Mouse (Mus musculus) lung, postnatal 4 days (tissue): ENCODE measurements around the gene Col4a2.

ENCODE experiments used
- DNase-seq, 2 experiments: peaks; one replicate each; pipeline ENCODE4 v3.0.0; 2021

Gene Col4a2

DNA sequence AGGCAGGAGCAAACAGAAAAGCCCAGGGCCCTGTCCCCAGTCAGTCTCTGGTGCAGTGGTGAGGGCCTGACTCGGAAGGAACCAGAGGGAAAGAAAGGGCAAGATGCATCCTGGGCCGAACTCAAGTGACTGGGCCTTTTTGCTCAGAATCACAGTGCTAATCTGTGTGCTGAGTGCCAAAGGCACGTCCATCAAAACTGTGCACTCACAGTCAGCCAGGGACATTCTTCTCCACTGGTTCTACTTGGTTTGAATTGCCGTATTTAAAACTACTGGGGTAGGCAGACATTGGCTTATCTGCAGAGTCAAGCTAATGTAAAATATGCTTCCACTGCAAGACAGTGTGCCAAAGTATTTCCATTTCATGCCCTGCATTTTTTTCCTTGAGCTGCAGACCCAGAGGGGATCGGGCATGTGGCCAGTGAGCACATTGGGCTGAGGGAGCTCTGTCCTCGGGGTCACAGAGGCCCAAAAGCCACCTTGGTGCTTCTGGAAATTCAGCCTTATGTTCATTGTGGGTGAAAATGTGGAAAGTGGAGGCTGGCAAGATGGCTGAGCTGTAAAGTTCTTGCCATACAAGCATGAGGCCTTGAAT lies 12.3 kb downstream of the Col4a2 start:
- peak in 1 of 2 experiments; percentile 58 for DNase-seq

DNA sequence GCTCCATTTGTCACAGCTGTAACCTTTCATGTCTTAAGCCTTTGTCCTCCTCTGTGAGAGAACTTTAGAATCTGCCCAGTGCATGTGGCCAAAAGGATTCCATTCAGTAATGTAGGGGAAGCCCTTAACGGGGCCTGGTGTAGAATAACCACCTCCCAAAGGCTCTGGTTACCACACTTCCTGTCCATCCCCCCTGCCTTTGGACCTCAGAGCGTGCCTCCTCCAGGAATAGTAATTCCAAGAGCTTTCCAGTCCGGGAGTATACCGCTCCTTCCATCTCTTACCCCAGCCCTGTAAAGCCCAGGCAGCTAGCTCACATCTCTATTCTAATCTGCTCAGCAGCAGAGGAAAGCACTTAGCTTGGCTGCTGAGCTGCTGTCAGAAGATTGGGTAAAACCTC lies 14.7 kb downstream of the Col4a2 start:
- no peak for DNase-seq

DNA sequence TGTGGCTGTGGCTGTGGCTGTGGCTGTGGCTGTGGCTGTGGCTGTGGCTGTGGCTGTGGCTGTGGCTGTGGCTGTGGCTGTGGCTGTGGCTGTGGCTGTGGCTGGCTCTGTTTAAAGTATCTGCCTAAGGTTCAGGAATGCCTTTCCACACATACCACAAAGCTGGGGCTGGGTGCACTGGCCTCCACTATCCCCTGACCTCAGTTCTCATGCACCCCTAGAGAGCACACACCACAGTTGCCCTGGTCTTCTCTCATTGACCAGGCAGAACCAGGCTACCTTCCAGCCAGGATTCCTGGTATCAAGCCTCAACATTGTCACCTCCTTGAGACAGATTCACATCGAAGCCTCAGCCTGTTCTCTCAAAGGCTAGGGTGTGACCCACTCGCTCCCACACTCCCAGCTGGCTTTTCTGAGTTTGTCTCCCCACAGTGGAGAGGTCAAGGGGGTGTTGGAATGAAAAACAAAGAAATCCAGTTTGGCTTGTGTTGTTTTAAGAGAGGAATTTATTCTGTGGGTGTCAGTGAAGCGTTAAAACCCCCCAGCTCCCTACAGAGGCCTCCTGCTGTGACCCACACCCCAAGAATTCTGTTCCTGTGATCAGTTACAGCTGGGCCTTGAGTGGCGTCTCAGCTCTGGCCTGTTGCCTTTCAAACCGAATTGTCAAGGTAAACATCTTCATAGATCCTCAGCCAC lies 15.3 kb downstream of the Col4a2 start:
- DNase-seq = no peak

DNA sequence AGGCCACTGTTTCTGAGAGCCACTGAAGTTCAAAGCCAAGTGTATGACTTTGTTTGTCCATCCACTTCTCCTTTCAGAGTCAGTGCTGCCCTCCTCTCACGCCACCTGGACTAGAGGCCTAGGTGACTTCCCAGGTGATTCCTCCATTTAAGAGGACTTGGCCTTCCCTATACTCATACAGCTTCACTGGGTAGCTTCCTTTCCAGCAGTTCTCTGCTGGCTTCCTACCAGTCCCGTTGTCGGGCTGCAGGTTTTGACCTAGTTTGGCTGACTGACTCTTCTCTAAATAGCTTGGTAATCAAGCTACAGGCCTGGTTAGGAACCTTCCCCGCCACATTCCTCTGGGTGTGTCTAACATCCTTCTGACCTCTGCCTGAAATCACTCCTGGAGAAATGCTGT lies 19.0 kb downstream of the Col4a2 start:
- peak in 1 of 2 experiments; percentile 52 for DNase-seq

DNA sequence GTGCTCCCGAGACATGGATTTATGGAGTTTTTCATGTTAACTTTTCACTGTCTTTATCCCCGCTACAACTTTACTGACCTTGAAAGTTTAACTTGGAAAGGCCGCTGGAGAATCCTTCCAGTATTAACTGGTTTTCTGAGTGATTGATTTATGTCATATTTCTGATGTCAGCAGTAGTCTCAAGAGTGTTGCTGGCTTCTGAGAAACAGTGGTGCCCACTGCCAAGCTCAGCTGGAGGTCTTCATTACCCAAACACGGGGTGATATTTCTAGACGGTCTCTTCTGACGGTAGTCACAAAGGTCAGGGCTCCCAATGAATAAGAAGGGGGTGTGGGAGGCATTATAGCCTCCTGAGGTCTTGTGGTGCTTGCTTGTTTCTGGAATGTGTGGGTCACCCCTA lies 21.1 kb downstream of the Col4a2 start:
- no peak for DNase-seq

DNA sequence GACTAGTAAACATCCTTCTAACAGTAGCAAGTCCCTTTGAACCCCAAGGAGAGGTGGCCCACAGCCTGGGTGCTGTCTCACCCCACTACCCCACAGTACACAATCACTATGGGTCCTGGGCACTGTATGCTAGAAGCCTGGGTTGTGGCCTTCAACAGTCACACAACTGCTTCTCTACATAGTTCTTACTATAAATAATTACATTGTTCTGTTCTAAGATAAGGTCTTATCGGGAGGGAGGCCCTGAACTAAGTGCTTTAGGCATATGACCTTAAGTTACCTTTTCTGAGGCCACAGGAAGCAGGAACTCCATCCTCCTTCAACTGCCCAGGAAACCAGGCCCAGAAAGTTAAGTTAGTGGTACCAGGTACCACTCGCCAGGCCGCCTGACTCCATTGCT lies 21.9 kb downstream of the Col4a2 start:
- DNase-seq = no peak

DNA sequence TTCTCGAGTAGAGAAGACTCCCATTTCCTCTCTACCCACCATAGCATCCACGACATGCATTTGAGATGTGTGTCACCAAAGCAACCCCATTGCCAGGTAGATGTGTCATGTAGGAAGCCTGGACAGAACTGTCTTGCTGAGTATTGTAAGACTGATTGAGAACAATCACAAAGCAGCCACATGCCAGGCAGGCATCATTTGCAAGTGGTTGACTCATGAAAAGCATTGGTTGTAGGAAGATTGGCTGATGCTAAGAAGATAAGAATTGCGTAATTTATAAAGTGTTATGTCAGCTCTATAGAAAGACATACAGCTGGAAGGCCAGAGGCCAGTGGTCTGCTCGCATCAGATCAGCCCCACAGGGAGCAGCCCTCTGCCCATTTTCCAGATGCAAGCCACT lies 22.6 kb downstream of the Col4a2 start:
- no peak for DNase-seq

DNA sequence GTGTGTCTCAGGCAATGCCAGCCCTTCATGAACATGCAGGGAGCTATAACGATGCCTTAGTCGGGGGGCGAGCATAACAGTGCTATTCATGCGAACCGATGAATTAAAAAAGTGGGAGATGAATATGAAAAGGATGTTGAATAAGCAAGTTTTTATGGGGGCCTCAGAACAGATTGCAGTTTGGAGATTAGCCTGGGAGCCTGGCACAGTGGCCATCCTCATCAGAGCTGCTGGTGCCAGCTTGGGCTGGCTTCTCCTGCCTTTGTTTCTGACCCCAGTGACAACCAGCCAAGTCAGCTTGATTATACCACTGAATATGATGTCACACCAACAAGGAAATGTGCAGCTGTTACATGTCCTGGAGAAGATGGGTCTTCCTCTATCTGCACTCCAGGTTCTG lies 23.7 kb downstream of the Col4a2 start:
- no peak for DNase-seq

DNA sequence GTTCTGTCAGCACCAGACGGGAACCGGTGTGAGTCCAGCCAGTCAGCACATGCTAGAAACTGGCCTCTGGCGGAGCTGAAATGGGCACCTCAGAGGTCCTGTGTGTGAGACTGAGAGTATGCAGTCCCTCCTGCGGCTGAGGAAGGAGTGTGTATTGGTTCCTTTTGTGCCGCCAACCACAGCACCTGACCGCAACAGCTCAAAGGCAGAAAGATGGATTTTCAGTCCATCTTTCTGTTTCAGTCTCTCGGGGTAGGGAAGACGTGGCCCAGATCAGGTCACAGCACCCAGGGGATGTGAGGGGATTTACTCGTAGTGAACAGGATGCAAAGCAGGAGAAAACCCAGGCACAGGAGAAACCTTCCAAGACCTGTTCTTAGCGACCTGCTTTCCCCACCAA lies 25.0 kb downstream of the Col4a2 start:
- DNase-seq = no peak

DNA sequence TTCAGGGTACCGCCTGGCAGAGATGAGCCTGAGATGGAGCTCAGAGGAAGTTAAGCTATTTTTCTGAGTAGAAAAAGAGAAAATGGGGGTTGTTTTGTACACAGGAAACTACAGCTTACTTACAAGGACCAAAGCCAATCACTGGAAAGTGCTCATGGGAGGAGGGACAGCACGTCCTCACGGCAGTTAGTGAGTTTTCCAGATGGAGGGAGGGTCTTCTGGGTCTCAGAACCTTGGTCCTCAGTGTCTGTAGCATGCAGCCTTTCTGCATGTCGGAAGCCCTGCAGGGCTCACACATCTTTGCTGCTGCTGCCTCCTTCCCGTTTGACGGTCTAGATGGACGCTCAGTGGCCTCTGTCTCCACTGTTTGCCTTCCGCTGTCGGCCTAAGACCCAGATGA lies 25.9 kb downstream of the Col4a2 start:
- no peak for DNase-seq

DNA sequence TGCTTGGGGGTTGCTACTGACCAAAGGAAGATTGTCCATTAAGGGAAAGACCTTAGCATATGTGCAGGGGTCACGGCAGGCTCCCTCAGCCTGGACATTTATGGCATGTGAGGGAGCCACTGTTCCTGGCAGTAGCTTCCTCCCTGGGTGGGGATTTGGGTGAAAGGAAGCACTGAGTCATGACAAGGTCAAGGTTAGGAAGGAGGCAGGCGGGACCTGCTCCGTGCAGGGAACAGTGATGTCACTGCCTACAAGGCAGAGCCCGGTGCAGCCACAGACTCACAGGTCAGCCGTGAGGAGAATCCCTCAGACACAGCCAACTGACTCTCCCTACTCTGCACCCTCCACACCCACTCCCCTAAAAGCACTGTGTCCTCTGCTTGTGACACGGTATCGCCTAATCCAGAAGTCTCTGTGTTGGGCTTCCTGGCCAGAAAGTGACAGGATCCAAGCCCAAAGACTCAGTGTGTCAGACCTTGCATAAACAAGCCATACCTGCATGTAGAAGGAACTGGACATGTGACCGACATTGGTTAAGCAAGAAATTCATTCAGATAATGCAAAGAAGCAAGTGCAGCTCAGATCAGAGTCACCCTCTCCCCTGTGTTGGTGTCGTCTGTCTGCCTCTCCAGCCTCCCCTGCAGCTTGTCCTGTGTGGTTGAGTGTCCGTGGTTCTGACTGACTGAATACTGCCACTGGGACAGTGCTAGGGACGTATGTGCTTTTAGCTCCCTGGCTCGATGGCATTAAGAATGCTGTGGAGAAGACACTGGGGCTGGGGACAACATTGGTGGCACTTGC lies 27.9 kb downstream of the Col4a2 start:
- peak; percentile 39 to 49 for DNase-seq

DNA sequence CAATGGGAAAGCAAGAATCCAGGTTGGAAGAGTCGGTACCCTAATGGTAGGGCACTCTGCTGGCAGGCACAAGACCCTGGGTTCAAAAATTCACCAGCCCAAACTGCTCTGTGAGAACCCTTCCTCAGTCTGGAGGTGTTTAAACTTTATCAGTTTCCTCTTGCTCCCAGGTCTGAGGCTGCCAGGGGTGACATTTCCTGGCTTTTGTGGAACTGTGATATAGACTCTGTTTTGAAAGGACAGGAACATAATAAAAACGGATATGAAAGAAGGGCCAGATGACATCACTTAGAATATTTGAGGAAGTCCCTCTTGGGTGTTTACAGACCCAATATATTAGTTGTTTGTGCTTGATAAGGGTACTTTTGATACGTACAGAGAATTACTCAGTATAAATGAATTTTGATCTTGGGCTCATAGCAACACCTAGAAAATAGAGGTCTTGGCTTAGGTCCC lies 28.5 kb downstream of the Col4a2 start:
- DNase-seq = no peak

DNA sequence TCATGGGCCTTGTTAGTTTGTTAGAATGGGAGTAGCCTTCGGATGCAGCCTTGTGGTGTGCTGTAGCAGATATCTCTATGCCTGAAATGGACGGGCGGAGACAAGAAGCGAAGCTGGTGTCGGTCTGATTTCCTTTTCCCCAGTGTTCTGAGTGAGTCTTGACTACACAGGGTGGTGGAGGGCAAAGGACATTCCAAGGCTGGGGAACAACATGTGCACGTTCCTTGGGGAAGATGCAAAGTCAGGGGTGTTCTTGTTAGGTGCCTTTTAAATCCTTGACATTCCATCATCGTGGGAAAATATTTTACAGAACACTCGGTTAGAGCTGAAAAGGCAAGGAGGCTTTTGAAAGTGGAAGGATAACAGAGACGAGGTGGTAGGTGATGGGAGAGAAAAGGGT lies 31.9 kb downstream of the Col4a2 start:
- DNase-seq = no peak

DNA sequence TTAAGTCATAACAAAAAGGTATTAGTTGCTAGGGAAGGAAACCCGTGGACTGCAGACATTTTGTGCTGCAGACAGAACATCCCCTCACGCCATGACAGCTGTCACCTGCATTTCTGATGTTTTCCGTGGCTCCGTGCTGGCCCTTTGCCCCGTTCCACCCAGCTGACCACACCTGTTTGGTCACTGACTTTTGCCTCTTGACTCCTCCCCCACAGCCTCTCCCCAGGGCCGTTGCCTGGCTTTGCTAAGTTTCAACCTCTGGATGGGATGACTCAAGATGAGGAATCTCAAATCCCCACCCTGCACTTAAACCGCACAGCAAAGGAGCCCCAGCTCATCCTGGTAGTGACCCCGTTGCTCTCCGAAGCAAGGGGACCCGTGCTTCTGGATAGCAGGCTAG lies 33.6 kb downstream of the Col4a2 start:
- peak in 1 of 2 experiments; percentile 52 for DNase-seq

DNA sequence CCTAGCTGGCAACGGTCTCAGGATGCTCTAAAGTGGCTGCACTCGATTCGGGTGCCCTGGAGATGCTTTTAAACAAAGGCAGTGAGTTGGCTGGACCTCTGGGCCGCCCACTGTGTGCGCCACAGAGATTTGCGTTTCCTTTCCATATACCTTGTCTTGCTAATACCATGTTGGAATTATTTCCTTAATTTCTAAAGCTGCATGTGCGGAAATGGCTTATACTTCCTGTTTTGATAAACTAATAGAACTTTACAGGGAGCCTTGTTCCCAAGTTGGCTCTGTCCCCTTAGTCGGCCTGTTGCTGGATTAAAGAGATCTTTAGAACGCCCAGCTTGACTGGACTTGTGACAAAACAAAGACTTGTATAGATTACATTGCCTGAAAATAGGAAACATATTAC lies 35.1 kb downstream of the Col4a2 start:
- DNase-seq = peak; percentile 33 to 73

DNA sequence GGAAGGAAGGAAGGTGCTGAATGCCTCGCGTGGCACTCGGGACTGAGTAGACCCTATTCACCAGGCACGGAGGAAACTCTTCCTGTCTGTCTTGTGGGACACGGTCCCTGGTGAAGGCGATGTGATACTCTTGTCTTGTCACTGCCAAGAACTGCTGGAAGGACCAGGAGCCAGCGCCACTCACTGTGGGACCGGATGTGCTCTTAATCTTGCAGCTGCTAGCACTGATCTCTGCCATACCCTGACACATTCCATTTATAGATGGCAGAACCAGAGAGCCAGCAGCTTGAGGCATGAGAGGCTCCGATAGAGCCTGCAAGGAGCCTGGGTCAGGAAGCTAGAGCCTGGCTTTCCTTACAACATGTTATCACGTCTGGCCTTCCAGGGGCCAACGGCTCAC lies 36.0 kb downstream of the Col4a2 start:
- DNase-seq = peak; percentile 36 to 72

DNA sequence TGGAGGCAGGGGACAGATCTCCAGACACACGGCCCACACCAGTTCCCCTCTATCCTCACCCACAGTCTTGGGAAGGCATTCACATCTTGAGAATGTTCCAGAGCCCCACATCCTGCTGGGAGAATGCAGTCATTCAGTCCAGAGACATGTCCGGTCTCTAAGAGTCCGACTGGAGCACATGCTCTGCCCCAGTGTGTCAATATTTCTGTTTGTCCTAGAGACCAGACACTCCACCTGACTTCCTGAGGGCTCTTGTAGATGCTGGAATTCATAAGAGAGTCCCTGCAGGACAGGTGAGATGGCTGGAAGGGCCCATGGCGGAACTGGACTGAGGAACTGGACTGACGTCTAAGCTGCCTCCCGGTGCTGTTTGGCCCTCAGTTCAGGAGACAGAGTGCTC lies 38.8 kb downstream of the Col4a2 start:
- DNase-seq = peak; percentile 48 to 79

DNA sequence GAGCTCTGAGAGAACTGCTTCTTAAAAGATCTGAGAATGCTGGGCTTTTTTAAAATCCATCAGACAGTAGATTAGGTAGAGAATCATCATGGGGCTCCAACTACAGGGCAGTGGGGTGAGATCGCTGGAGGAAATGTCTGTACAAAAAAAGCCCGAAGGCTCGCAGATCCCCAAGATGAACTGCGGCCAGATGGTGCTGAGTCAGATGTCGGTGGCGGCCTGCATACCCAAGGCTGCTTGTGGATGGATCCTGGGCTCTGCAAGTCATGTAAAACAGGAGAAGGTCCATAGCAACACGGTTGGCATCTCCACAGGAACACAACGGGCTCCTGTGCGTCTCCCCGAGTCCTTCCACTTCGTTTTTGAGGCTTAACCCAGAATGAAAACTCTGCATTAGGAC lies 39.9 kb downstream of the Col4a2 start:
- no peak for DNase-seq

DNA sequence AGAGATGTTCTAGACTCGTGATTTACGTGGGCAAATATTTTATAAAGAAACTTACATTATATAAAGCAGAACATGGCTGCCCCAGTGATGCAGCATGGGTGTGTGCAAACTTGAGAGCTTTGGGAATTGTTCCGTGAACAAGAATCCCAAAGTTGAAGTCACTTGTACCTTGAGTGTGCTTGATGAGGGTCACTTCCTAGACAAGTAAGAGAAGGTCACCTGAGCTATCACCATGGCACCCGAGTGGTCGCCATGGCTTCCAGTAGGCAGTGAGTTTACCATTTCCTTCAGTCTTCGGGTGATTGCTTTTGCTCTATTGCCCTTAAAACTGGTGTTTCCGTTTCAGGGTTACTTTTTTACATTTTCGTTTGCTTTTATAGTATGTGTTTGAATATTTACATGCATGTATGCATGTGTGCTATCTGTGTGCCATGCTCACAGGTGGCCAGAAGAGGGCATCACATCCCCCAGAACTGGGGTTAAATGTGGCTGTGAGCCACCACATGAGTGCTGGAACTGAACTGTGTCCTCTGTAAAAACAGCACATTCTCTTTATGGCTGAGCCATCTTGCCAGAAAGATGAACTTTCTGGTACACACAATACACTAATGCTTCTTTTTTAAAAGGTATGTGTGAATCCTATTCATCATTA lies 42.3 kb downstream of the Col4a2 start:
- DNase-seq = peak in 1 of 2 experiments; percentile 59

DNA sequence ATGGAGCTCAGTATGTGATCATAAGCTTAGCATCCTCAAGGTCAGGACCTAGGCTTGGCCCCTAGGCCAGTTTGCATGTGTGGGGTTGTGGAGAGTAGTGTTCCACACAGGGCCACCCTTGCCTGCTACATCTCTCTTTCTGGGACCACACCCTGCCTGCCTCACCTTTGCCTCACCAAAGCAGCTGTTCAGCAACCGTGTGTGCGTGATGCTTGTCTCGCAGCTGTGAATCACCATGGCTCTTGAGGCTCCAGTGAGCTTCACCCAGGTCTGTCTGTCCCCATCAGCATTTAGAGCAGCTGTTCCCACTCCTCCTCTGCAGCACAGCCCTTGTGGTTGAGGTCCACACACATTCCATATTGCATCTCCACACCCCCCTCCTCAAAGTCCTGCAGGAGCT lies 43.3 kb downstream of the Col4a2 start:
- no peak for DNase-seq

DNA sequence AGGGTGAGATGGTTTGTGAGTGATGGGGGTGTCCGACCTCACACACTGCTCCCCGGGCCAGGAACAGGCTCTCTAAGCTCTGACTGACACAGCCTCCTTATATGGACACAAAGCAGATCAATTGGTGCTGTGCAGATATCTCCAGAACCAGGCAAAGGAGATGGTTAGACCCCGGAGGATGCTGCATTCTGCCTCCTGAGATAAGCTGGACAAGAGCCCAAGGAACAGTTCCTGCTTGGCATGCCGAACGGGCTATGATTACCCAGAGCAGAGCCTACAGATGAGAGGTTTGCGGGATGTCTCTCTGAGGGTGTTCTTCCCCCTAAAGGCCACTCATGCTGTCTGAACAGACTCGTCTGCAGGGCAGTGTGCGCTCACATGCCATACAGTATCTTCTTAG lies 44.2 kb downstream of the Col4a2 start:
- DNase-seq = no peak

DNA sequence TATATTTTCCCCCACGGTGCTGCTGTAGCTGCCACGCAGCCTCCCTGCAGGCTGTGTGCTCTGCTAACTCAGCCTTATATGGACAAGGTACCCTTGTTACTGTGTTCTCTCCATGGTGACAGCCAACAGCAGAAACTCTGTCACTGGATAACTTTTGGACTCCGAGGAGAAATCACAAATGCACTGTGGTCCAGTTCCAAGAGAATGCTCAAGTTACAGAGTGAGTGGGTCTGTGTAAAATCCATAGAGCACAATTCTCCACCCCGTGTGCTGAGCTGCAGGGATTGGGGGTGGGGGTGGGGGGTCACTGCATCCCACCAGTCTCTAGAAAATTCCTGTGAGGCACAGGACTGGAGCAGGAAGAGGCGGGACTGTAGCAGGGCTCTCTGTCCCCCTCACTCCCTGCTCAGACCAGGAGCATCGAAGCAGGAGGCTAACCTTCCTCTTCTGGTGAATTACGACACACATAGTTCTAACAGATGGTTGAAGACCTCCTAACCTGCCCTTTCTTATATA lies 45.4 kb downstream of the Col4a2 start:
- no peak for DNase-seq

DNA sequence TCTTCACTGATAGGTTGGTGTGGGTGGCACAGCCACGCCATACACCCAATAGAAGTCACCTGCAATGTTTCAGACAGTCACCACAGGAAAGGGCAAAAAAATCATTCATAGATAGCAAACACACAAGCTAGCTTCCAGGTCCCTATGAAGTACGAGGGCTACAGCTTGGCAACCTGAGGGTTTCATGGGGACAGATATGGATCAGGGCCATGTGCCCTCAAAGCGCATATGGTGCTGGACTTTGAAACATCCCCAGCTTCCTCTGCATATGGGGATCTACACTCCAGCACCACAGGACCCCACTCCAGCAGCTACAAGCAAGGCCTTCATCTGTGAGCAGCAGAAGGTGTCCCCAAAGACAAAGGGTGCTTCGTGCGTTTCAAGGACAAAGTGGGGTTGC lies 47.2 kb downstream of the Col4a2 start:
- DNase-seq = no peak
